ENCODE assay signal across 20 mouse cellular contexts in genomic region chr17:86456512-86456911, GRCm38 (mm10). TPM values are rescaled to one million over a fixed set of nuclear protein-coding genes. Genes with fewer than 3 reads are reported as not detected.
A peak's percentile ranks its signal among the peaks of the same experiment; 100 is the strongest.
DNase-seq lines count a peak whose midpoint lies in the region; ATAC-seq and TF ChIP-seq lines count a peak whose summit lies in the region.
"Had no signal": no experiment of that assay in that cellular context is flagged by ENCODE, and none has a peak within 500 bp of the region (broad histone marks: within the 10 kb centered on the region; RNA-seq: fewer than 3 reads in every experiment).

No protein-coding gene starts in this region.

- TF ChIP-seq EP300 in liver, postnatal 0 days (IDR thresholded peaks at IDR 0.05; ENCODE audit: low read depth): no peak

- H3K27me3 ChIP-seq in heart, embryonic 10.5 days (ENCODE audit: insufficient read depth, poor library complexity, severe bottlenecking): no peaks in the 10 kb centered on the region
- no peaks in the 10 kb centered on the region for H3K27me3 ChIP-seq in liver, postnatal 0 days (ENCODE audit: insufficient read depth, low read length)
- H3K27me3 ChIP-seq: CH12.LX; megakaryocyte, embryonic 14.5 days; neural tube, embryonic 13.5 days had no signal

- peak overlapping the region; percentile 52 for H3K27ac ChIP-seq in layer of hippocampus, adult 2 months
- peak overlapping the region; percentile 19; the same call in 1 of the 2 replicates for H3K27ac ChIP-seq in heart, embryonic 10.5 days
- H3K27ac ChIP-seq in liver, postnatal 0 days (ENCODE audit: low read depth): no peak overlapping the region
- H3K27ac ChIP-seq: liver, embryonic 14.5 days; neural tube, embryonic 13.5 days had no signal

- no peak overlapping the region for H3K9ac ChIP-seq in liver, postnatal 0 days (replicated peaks)
- H3K9ac ChIP-seq: liver, embryonic 14.5 days; neural tube, embryonic 13.5 days had no signal

- WGBS in heart, embryonic 10.5 days: 49% methylated on average over 6 of the region's 6 CpGs
- WGBS in liver, postnatal 0 days (ENCODE audit: insufficient replicate concordance): 73% methylated on average over 6 of the region's 6 CpGs

- H3K4me1 ChIP-seq in heart, embryonic 10.5 days: peaks cover 47% of the 10 kb centered on the region
- no peaks in the 10 kb centered on the region for H3K4me1 ChIP-seq in liver, postnatal 0 days (ENCODE audit: insufficient read depth)

- no peak for TF ChIP-seq CTCF in layer of hippocampus, adult 2 months (conservative IDR thresholded peaks at IDR 0.05)
- TF ChIP-seq CTCF in liver, postnatal 0 days (IDR thresholded peaks at IDR 0.05; ENCODE audit: low read depth): no peak

- H3K4me3 ChIP-seq in layer of hippocampus, adult 2 months: no peak overlapping the region
- no peak overlapping the region for H3K4me3 ChIP-seq in heart, embryonic 10.5 days
- no peak overlapping the region for H3K4me3 ChIP-seq in liver, postnatal 0 days (ENCODE audit: low read depth, low read length)
- H3K4me3 ChIP-seq: megakaryocyte, embryonic 14.5 days; neural tube, embryonic 13.5 days had no signal

- no peaks in the 10 kb centered on the region for H3K9me3 ChIP-seq in heart, embryonic 10.5 days
- no peaks in the 10 kb centered on the region for H3K9me3 ChIP-seq in liver, postnatal 0 days (ENCODE audit: low read length)
- H3K9me3 ChIP-seq: megakaryocyte, embryonic 14.5 days; neural tube, embryonic 13.5 days had no signal

- peak; percentile 48 for DNase-seq in adrenal gland, adult 2 months
- DNase-seq in adrenal gland, postnatal 10 days: no peak
- no peak for DNase-seq in layer of hippocampus, adult 2 months (ENCODE audit: low spot score in 2 of 2)
- DNase-seq in layer of hippocampus, postnatal 36 days: no peak
- DNase-seq in heart, embryonic 10.5 days (ENCODE audit: low spot score): no peak
- peak; percentile 49 for DNase-seq in heart, postnatal 4 days
- DNase-seq in liver, postnatal 0 days: no peak
- DNase-seq in cerebellum, adult 8-10 months: no peak
- DNase-seq: gastrocnemius, postnatal 10 days; kidney, adult 9 months; kidney, postnatal 4 days; lung, postnatal 10 days; right cerebral cortex, postnatal 4 days had no signal

- H3K4me2 ChIP-seq in liver, postnatal 0 days (ENCODE audit: low read depth, low read length): no peak overlapping the region
- H3K4me2 ChIP-seq: neural tube, embryonic 13.5 days had no signal

- H3K36me3 ChIP-seq in heart, embryonic 10.5 days: no peaks in the 10 kb centered on the region
- H3K36me3 ChIP-seq in liver, postnatal 0 days (replicated peaks; ENCODE audit: insufficient read depth, low read length): no peaks in the 10 kb centered on the region
- H3K36me3 ChIP-seq: neural tube, embryonic 13.5 days had no signal

- no peak for ATAC-seq in liver, postnatal 0 days
- ATAC-seq: forebrain, embryonic 16.5 days had no signal

RNA-seq across cellular contexts. Expression of gene Gm10309, which starts 48.5 kb away (rescaled TPM):
- total RNA-seq in adrenal gland, adult 2 months (2021): not detected
- 0.19 TPM in 1 of 2 replicates, not detected in the other for polyA plus RNA-seq in adrenal gland, adult 2 months (2012; rRNA removed)
- total RNA-seq in adrenal gland, postnatal 10 days (2021): under 1 TPM in 1 of 2 experiments, not detected in 1; 0.15 TPM
- not detected for total RNA-seq in layer of hippocampus, adult 2 months (2021)
- total RNA-seq in layer of hippocampus, postnatal 36 days (2021): not detected
- 0.38 and 0.44 TPM in 2 replicates for polyA plus RNA-seq in heart, embryonic 10.5 days (2016; fragmentation: Nextera tagmentation; extraction: Ambion mirVana)
- under 1 TPM in 1 of 2 experiments, not detected in 1; 0.12 TPM for total RNA-seq in heart, postnatal 4 days (2021)
- 0.05 TPM in 1 of 2 replicates, not detected in the other for polyA plus RNA-seq in liver, postnatal 0 days (2015; fragmentation: Nextera tagmentation; extraction: Ambion mirVana)
- total RNA-seq: left cerebral cortex, adult 18-20 months had no signal
- polyA plus RNA-seq: cortical plate, adult 2 months had no signal

Comparison
In these comparisons a context has a peak if more than half of its experiments do, and no peak if none do; other contexts are left out.
1. DNase-seq: peak in adrenal gland, adult 2 months (single experiment) and heart, postnatal 4 days (single experiment); none in adrenal gland, postnatal 10 days (single experiment), layer of hippocampus, adult 2 months (0 of 2), layer of hippocampus, postnatal 36 days (0 of 2), heart, embryonic 10.5 days (single experiment), liver, postnatal 0 days (single experiment) and cerebellum, adult 8-10 months (single experiment).